Mouse (Mus musculus) embryonic facial prominence, embryonic 12.5 days (tissue): ENCODE data around the gene Akt1. TPM values are rescaled to one million over a fixed set of nuclear protein-coding genes. Genes with fewer than 3 reads are reported as not detected.
A peak's percentile ranks its signal among the peaks of the same experiment; 100 is the strongest.

Experiments used
- ATAC-seq: fragments of 200-750 bp; cut with Nextera tagmentation; 2 replicates; pipeline ENCODE4 v1.8.0; 2017; ENCODE audit not compliant: insufficient number of reproducible peaks, insufficient read depth, low FRiP score, low TSS enrichment
- H3K27ac ChIP-seq: fragments of 300-500 bp; sonication (generic); 2 replicates; pipeline ENCODE4 v1.5.1; 2016; ENCODE audit warnings: mild to moderate bottlenecking
- H3K27me3 ChIP-seq: fragments of 300-500 bp; sonication (generic); 2 replicates; pipeline ENCODE4 v1.6.1; 2016; ENCODE audit warnings: mild to moderate bottlenecking, moderate library complexity
- H3K36me3 ChIP-seq: fragments of 300-500 bp; sonication (generic); 2 replicates; pipeline ENCODE4 v1.6.1; 2016; ENCODE audit warnings: mild to moderate bottlenecking
- H3K4me1 ChIP-seq: fragments of 300-500 bp; sonication (generic); 2 replicates; pipeline ENCODE4 v1.6.1; 2016
- H3K4me2 ChIP-seq: fragments of 300-500 bp; sonication (generic); replicated peaks from 2 replicates; pipeline ENCODE4 v1.6.1; 2016; ENCODE audit warnings: mild to moderate bottlenecking, moderate library complexity
- H3K4me3 ChIP-seq: fragments of 300-500 bp; sonication (generic); 2 replicates; pipeline ENCODE4 v1.5.1; 2016; ENCODE audit warnings: mild to moderate bottlenecking
- H3K9ac ChIP-seq: fragments of 300-500 bp; sonication (generic); 2 replicates; pipeline ENCODE4 v1.6.1; 2016; ENCODE audit warnings: mild to moderate bottlenecking, moderate library complexity
- H3K9me3 ChIP-seq: fragments of 300-500 bp; sonication (generic); 2 replicates; pipeline ENCODE4 v1.6.1; 2016; ENCODE audit warnings: mild to moderate bottlenecking, moderate library complexity
- WGBS: fragments of 180-500 bp; shearing (Covaris S2); methylation state at CpG from one replicate; pipeline ENCODE4 v1.1.7; 2016; 5-methylcytosine and 5-hydroxymethylcytosine counted together
- polyA plus RNA-seq: library from polyadenylated mRNA; unstranded; fragments of >200 nt; fragmentation: Nextera tagmentation; extraction: Ambion mirVana; gene quantifications from 2 replicates; pipeline ENCODE4 v1.2.1, GENCODE M21; 2016

The Akt1 gene
- polyA plus RNA-seq, 1 experiment from 2014 or later, result 98.8 TPM

DNA sequence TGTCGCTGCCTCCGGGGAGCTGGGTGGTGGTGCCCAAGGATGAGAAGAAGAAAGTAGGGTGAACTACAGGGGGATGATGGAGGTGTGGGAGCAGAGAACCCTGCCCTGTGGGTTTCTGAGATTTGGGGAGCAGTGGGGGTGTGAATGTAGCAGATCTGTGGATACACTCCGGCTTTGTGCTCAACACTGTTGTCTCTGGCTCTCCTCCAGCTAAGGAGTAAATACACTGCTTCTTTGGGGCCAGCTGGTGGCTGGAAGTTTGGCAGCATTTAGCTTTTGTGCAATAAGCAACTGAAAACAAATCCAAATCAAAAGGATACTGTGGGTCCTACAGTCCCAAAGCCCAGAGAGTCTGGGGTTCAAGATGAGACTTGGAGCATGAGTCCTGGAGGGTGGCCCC lies 39.3 kb upstream of the Akt1 start:
- Histone ChIP-seq H3K4me1 (no peaks in the 10 kb centered on the region), H3K4me3 (no peak overlapping the region), H3K36me3 (no peaks in the 10 kb centered on the region), H3K27me3 (0 out of 2 replicates have a peak, but pooled peaks cover 3% of the 10 kb centered on the region), H3K9ac (no peak overlapping the region), H3K9me3 (no peaks in the 10 kb centered on the region), H3K27ac (no peak overlapping the region), H3K4me2 (no peak overlapping the region)
- 69% methylated on average over 3 of the region's 3 CpGs for WGBS
- ATAC-seq, result no peak

DNA sequence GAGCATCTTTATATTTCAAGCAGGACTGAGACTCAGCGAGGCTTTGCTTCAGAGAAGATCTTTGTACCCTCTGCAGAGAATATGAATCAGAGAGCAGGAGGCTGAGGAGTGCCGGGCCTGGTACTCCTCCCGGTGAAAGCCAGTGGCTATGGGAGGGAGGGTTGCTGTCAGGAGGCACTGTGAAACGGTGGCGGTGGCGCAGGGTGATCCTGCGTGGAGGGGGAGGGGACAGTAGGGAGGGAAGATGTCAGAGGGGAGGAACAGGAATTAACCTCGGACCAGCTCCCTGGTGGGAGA lies 32.8 kb upstream of the Akt1 start:
- no peak for ATAC-seq
- Histone ChIP-seq H3K4me1 (0 out of 2 replicates have a peak, but pooled peaks cover 3% of the 10 kb centered on the region), H3K4me3 (no peak overlapping the region), H3K4me2 (no peak overlapping the region), H3K27me3 (peaks cover 24% of the 10 kb centered on the region), H3K9ac (no peak overlapping the region), H3K36me3 (no peaks in the 10 kb centered on the region), H3K9me3 (no peaks in the 10 kb centered on the region), H3K27ac (no peak overlapping the region)
- 20% methylated on average over 8 of the region's 8 CpGs for WGBS

DNA sequence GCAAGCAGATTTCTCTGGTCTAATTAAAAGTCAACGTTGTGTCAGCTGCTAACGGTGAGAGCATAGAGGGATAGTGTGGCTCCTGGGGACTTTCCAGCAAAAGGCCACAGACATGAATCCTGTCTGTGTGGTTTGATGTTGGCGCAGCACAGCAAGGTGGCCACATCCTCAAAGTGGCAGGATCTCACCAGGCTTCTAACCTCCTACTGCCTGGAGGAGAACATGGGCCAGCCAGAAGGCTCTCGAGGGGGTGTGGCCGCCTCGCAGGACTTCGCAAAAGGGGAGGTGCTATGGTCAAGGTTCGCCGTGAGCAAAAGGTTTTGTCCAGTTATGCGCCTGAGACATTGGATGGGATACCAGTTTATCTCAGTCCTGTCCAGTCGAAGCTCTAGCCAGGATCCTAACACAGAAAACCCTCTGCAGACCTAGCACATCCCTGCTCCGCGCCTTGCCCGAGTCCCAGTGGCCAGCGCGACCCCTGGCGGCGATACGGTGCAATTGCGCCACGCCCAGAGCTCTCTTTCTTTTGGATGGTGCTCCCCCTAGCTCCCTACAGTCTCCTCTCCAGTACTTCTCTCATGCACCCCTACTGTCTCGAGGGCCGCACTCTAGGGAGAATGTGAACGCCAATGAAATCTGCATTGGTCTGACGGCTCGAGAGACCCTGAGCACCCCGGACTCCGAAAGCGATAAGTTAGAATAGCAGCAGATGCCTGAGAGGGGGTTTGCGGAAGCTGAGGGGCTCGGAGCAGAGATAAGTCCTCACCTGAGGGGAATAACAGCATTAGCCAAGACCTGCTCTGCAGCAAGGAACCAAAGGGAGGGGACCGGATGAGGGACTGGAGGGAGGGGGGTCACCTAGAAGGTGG lies 32.3 kb upstream of the Akt1 start:
- Histone ChIP-seq H3K4me2 (peak overlapping the region; percentile 44), H3K9me3 (no peaks in the 10 kb centered on the region), H3K36me3 (no peaks in the 10 kb centered on the region), H3K4me3 (peak overlapping the region; percentile 13; the same call in 1 of the 2 replicates), H3K4me1 (0 out of 2 replicates have a peak, but pooled peaks cover 3% of the 10 kb centered on the region), H3K27ac (no peak overlapping the region), H3K9ac (peak overlapping the region; percentile 36; the same call in 1 of the 2 replicates), H3K27me3 (peaks cover 24% of the 10 kb centered on the region)
- ATAC-seq, result 0 out of 2 replicates have a peak, but pooled peaks have one; percentile 57
- 14% methylated on average over 32 of the region's 32 CpGs for WGBS

DNA sequence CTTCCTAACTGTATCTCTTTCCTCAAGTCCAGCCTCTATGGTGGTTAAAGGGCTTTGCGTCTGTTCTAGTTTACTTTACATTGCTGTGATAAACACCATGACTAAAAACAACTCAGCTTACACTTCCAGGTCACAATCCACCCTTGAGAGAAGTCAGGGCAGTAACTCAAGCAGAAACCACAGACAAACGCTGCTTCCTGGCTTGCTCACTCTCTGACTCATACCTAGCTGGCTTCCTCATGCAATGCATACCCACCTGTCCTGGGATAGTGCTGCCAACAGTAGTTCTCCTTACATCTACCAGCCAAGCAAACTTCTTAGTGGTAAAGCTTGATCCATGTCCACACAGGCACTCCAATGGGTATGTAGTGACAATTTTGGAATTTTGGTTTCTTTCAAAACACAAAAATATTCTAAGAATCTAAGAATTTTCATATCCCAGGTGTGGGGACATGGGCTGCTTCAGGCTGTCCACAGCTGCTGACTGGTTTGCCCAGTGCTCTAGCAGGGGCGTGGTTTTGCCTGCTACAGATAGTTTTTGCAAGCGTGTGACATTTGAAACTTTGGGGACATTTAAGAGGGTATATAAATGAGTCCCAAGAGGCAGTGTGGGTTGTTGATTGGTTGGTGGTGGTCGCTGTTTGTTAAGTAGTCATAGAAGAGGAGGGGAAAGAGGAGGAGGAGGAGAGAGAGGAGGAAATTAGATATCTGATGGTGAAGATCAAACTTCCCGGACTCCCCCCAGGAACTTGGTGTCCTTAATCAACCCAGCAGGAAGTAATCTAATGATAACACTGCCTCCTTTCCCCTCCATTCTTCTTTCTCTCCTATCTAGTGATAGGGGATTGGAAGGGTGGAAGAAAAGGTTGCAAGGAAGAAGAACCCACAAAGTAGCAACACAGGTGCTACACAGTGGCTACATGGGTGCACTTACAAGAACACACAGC lies 28.0 kb upstream of the Akt1 start:
- Histone ChIP-seq H3K9me3 (no peaks in the 10 kb centered on the region), H3K27ac (no peak overlapping the region), H3K27me3 (peaks cover 26% of the 10 kb centered on the region), H3K36me3 (no peaks in the 10 kb centered on the region), H3K4me1 (peaks cover 15% of the 10 kb centered on the region), H3K4me3 (no peak overlapping the region), H3K9ac (no peak overlapping the region), H3K4me2 (no peak overlapping the region)
- WGBS, result 55% methylated on average over 6 of the region's 6 CpGs
- ATAC-seq, result no peak

DNA sequence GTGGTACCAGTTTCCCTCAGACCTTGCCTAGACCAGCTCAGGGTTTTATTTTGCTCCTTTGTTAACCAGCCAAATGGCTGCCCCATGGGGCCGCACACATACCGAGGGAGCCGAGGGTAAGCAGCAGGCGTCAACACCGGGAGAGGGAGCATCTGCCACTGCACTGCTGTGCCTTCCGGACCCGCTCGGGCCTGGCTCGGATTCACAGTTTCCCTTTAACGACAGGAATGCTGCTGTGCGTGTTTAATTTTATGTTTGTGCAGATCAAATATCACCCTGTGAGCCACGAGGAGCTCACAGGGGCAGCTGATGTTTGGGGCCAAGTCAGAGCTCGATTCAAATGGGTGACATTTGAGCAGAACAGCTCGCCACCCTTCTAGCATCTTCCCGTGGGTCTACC lies 25.8 kb upstream of the Akt1 start:
- H3K4me2 ChIP-seq, result peak overlapping the region; percentile 28
- WGBS, result 8% methylated on average over 15 of the region's 15 CpGs
- H3K27ac ChIP-seq, result peak overlapping the region; percentile 18
- peaks cover 13% of the 10 kb centered on the region for H3K4me1 ChIP-seq
- H3K4me3 ChIP-seq, result no peak overlapping the region
- peaks cover 13% of the 10 kb centered on the region for H3K27me3 ChIP-seq
- no peak for ATAC-seq
- H3K9ac ChIP-seq, result peak overlapping the region; percentile 30; the same call in 1 of the 2 replicates
- H3K9me3 ChIP-seq, result no peaks in the 10 kb centered on the region
- no peaks in the 10 kb centered on the region for H3K36me3 ChIP-seq

DNA sequence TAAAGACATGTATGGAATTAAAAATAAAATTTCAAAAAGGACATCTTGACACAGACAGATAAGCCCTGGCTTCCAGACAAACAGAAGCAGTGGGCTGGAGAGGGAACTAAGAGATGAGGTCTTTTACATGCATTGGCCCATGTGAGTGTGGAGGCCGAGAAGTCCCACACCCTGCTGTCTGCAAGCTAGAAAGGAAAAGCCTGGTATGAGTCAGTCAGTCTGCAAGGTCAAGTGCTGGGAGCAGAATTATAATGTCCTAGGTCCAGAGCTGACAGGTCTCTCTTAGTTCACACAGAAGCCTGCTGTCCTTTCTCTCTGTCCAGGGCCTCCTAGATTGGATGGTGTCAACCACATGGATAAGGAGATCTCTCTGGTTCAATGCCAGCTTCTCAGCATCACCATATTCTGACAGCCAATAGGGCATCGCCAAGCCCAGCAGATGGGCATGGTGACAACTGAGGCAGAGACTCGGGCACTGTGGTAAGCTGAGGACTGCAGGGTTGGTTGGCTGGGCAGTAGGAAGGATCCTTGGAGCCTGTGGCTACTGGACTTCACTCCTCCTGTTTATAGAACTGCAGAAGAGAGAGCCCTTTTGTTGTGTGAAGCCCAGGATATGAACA lies 22.2 kb upstream of the Akt1 start:
- Histone ChIP-seq H3K4me2 (no peak overlapping the region), H3K4me3 (no peak overlapping the region), H3K9ac (no peak overlapping the region), H3K9me3 (no peaks in the 10 kb centered on the region), H3K27ac (no peak overlapping the region), H3K4me1 (peaks cover 25% of the 10 kb centered on the region), H3K27me3 (peaks cover 13% of the 10 kb centered on the region), H3K36me3 (no peaks in the 10 kb centered on the region)
- 86% methylated on average over 3 of the region's 3 CpGs for WGBS
- ATAC-seq, result no peak

DNA sequence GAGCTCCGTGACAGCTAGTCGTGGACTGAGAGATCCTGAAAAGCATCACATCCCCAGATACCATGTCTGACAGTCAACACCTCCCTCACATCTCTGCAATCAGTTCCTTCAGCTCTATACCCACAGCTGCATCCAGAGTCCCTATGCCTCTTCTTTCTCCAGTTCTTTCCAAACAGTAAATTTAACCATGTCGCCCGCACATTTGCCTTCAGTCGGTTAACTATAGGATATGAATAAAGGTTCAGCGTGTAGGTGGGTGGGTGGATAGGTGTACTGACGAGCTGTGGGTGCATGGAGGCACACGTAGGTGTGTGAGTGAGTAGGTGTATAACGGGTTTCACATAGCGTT lies 19.4 kb upstream of the Akt1 start:
- Histone ChIP-seq H3K9me3 (no peaks in the 10 kb centered on the region), H3K9ac (peak overlapping the region; percentile 84), H3K27ac (no peak overlapping the region), H3K4me3 (peak overlapping the region; percentile 62), H3K27me3 (0 out of 2 replicates have a peak, but pooled peaks cover 3% of the 10 kb centered on the region), H3K4me2 (peak overlapping the region; percentile 86), H3K36me3 (no peaks in the 10 kb centered on the region), H3K4me1 (peaks cover 12% of the 10 kb centered on the region)
- ATAC-seq, result no peak
- WGBS, result 79% methylated on average over 10 of the region's 10 CpGs

DNA sequence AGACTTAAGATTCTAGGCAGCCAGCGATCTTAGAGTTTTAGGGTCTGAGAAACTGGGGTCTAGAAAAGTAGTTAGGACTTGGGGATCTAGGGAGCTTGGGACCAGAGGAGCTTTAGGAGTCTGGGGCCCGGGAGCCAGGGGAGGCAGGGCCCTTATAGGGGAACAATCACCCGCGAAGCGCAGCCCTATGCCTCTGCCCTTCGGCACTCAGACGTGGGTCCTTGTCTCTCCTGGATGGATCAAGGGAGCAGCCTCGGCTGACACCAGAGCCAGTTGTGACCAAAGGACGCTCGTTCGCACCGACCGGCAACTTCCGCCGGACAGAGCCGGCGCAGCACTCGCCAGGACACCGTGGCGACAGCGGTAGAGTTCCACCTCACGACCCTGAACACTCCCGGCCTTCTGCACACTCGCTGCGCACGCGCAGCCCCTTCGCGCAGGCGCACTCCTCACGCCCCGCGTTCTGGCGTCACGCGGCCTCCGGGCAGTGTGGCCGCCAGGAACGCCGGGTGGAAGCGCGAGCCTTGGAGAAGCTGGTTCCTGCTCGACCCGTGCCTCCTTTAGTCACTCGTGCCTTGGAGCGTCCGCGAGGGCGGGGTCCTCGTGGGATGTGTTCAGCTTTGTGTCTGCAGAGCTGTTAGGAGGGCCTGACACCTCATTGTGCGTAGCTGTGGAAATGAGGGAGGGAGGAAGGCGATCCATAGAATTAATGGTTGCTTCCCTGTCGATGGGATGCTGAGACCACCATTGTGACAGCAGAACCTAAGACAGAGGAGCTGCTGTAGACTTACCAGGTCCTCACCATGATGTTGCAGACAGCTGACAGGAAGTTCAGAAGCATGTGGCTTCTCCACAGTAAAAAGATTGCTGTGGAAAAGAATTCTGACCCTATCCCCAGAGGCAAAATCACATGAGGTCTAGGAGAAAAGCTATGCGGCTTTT lies 18.8 kb upstream of the Akt1 start:
- H3K4me1 ChIP-seq, result peaks cover 12% of the 10 kb centered on the region
- no peaks in the 10 kb centered on the region for H3K9me3 ChIP-seq
- H3K36me3 ChIP-seq, result no peaks in the 10 kb centered on the region
- peak overlapping the region; percentile 76 for H3K27ac ChIP-seq
- peak; percentile 90 for ATAC-seq
- WGBS, result 3% methylated on average over 54 of the region's 54 CpGs
- peak overlapping the region; percentile 84 for H3K9ac ChIP-seq
- H3K4me2 ChIP-seq, result peak overlapping the region; percentile 86
- H3K4me3 ChIP-seq, result peak overlapping the region; percentile 62
- no peaks in the 10 kb centered on the region for H3K27me3 ChIP-seq

DNA sequence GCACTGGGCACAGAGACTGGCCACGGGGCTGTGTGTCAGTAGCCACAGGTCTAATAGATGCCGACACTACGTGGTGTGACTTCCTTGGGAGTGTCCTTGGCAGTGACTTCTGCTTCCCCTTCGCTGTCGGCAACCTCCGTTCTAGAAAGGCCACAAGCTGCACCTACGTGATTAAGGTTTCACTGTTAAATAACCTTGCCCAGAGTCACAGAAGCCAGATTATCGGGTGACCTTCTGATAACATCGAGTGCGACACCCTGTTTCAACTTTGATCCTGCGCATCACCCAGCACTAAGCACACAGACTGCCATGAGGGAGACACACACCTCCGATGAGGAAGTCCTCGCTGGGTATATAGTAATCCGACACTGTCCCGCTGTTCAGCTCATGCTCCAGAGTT lies 13.8 kb upstream of the Akt1 start:
- H3K4me2 ChIP-seq, result no peak overlapping the region
- H3K4me3 ChIP-seq, result no peak overlapping the region
- no peaks in the 10 kb centered on the region for H3K36me3 ChIP-seq
- no peaks in the 10 kb centered on the region for H3K9me3 ChIP-seq
- H3K27ac ChIP-seq, result no peak overlapping the region
- H3K27me3 ChIP-seq, result no peaks in the 10 kb centered on the region
- peaks cover 6% of the 10 kb centered on the region for H3K4me1 ChIP-seq
- whole genome bisulfite sequencing, result 74% methylated on average over 15 of the region's 15 CpGs
- H3K9ac ChIP-seq, result no peak overlapping the region
- ATAC-seq, result no peak

DNA sequence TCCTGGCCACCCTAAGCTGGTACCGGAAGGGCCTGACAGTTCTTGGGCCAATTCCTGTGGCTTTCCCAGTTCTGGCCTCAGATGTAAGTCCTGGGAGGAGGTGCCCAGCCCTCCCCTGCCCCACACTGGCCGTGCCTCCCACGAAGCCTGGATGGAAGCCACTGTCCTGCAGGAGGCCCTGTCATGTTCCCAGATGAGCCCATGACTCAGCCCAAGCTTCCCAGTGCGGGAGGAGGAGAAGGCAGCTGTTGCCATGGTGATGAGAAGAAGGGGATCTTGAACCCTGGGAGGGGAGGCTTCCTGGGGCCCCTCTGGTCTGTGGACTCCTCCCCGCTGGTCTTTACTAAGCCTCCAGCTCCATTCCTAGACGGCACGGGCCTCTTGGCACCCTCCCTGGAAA lies 8.7 kb upstream of the Akt1 start:
- WGBS, result 61% methylated on average over 7 of the region's 7 CpGs
- peaks cover 6% of the 10 kb centered on the region for H3K4me1 ChIP-seq
- H3K27ac ChIP-seq, result no peak overlapping the region
- H3K27me3 ChIP-seq, result peaks cover 43% of the 10 kb centered on the region
- H3K9me3 ChIP-seq, result no peaks in the 10 kb centered on the region
- no peaks in the 10 kb centered on the region for H3K36me3 ChIP-seq
- no peak for ATAC-seq
- no peak overlapping the region for H3K4me2 ChIP-seq
- no peak overlapping the region for H3K9ac ChIP-seq
- no peak overlapping the region for H3K4me3 ChIP-seq
